Mouse (Mus musculus) layer of hippocampus, postnatal 36 days (tissue): ENCODE data around the gene Kank3. TPM values are rescaled to one million over a fixed set of nuclear protein-coding genes. Genes with fewer than 3 reads are reported as not detected.

Experiments used
- DNase-seq, 2 experiments: peaks; one replicate each; pipeline ENCODE4 v3.0.0; 2022
- total RNA-seq, 2 experiments: library from RNA; stranded (reverse); gene quantifications; 2 replicates each; pipeline ENCODE4 v1.2.3; 2021

Kank3 gene
- total RNA-seq, 2 experiments from 2014 or later: 35.0 to 36.2 TPM

DNA sequence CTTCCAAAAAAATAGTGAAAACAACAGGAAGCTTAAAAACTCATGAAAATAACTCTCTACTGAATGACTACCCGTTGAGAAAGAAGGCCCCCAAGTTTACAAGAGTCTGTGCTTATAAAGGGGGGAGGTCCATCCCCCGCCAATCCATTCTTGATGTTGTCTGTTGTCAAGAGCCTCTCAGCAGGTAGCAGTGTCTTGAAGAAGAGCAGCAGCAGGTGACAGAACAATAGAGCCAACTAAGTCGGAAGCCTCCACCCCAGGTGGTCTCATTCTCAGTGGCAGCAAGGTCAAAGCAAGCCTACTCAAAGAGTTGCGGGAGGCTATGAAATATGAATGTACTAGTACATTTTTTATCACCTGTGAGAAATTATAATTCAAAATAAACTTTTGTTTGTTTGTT lies 47.5 kb downstream of the Kank3 start:
- no peak for DNase-seq

- DNase-seq: peak; percentile 46 to 50
Observed at GRCm38 (mm10) chr17:33865330-33866030, 55.2 kb downstream of the Kank3 start.

Other genes starting within 250 kb of the Kank3 start
- 10 to 100 TPM; 46.2 to 46.7 TPM for gene Zfp414, start 181.4 kb upstream of the Kank3 start, total RNA-seq
- under 1 TPM in 1 of 2 experiments, not detected in 1; 0.50 TPM for gene Pram1, start 172.5 kb upstream of the Kank3 start, total RNA-seq
- 100 to 1,000 TPM; 157 to 166 TPM for gene Hnrnpm, start 123.7 kb upstream of the Kank3 start, total RNA-seq
- gene March2, start 91.8 kb upstream of the Kank3 start, total RNA-seq: 10 to 100 TPM; 83.7 to 88.1 TPM
- 100 to 1,000 TPM; 280 to 301 TPM for gene Rab11b, start 50.0 kb upstream of the Kank3 start, total RNA-seq
- gene Angptl4, start 28.7 kb upstream of the Kank3 start, total RNA-seq: 1 to 10 TPM; 3.3 to 5.9 TPM
- gene Rps28, start 14.0 kb downstream of the Kank3 start, total RNA-seq: 100 to 1,000 TPM; 742 to 754 TPM
- gene Ndufa7, start 14.1 kb downstream of the Kank3 start, total RNA-seq: 100 to 1,000 TPM; 207 to 228 TPM
- gene Cd320, start 32.6 kb downstream of the Kank3 start, total RNA-seq: 10 to 100 TPM; 22.2 to 24.9 TPM
- gene Gm7029, start 63.3 kb downstream of the Kank3 start, total RNA-seq: not detected
- gene Kifc1, start 80.1 kb downstream of the Kank3 start, total RNA-seq: 1 to 10 TPM; 1.9 to 2.5 TPM
- not detected for gene Platr17, start 94.6 kb downstream of the Kank3 start, total RNA-seq
- 10 to 100 TPM; 25.4 to 33.0 TPM for gene Daxx, start 98.9 kb downstream of the Kank3 start, total RNA-seq
- gene Tapbp, start 105.4 kb downstream of the Kank3 start, total RNA-seq: 10 to 100 TPM; 32.5 to 38.9 TPM
- 10 to 100 TPM; 26.9 to 30.8 TPM for gene Zbtb22, start 105.4 kb downstream of the Kank3 start, total RNA-seq
- gene Rgl2, start 119.0 kb downstream of the Kank3 start, total RNA-seq: 10 to 100 TPM; 66.4 to 79.8 TPM
- 10 to 100 TPM; 85.6 to 91.8 TPM for gene Pfdn6, start 129.8 kb downstream of the Kank3 start, total RNA-seq
- 10 to 100 TPM; 15.9 to 17.9 TPM for gene Wdr46, start 130.1 kb downstream of the Kank3 start, total RNA-seq
- gene B3galt4, start 141.0 kb downstream of the Kank3 start, total RNA-seq: 1 to 10 TPM; 4.5 to 6.2 TPM
- 10 to 100 TPM; 80.0 to 84.8 TPM for gene Vps52, start 145.3 kb downstream of the Kank3 start, total RNA-seq
- gene Rps18, start 145.5 kb downstream of the Kank3 start, total RNA-seq: 100 to 1,000 TPM; 327 to 330 TPM
- 10 to 100 TPM; 16.3 to 16.9 TPM for gene H2-K1, start 189.8 kb downstream of the Kank3 start, total RNA-seq
- gene Ring1, start 214.2 kb downstream of the Kank3 start, total RNA-seq: 10 to 100 TPM; 39.6 to 42.9 TPM
- gene H2-Ke6, start 217.5 kb downstream of the Kank3 start, total RNA-seq: 10 to 100 TPM; 60.2 to 61.7 TPM
- 10 to 100 TPM; 88.5 to 92.6 TPM for gene Slc39a7, start 221.2 kb downstream of the Kank3 start, total RNA-seq
- 10 to 100 TPM; 77.8 to 79.2 TPM for gene Rxrb, start 221.3 kb downstream of the Kank3 start, total RNA-seq
- gene Col11a2, start 228.9 kb downstream of the Kank3 start, total RNA-seq: 10 to 100 TPM; 20.3 to 21.8 TPM